Mouse (Mus musculus) testis, adult 2 months (tissue): ENCODE measurements around the gene Gm6370.
"Not testable (repeated sequence)": the region's sequence is repeated elsewhere in the genome, so short reads cannot be mapped to it uniquely, and the experiment has no call there.

ENCODE experiments used
- CTCF ChIP-seq: fragments of 200-500 bp; IDR thresholded peaks from 2 replicates; pipeline ENCODE4 v1.5.1; 2012; ENCODE audit warnings: low read depth, mild to moderate bottlenecking, inconsistent platforms, low read length, moderate library complexity; ENCODE audit not compliant: control insufficient read depth, insufficient read depth, insufficient replicate concordance
- POLR2A ChIP-seq: fragments of 200-500 bp; IDR thresholded peaks from 2 replicates; pipeline ENCODE4 v1.6.1; 2012; ENCODE audit warnings: low read depth, mild to moderate bottlenecking, inconsistent platforms, low read length, moderate library complexity; ENCODE audit not compliant: control insufficient read depth

GRCm38 (mm10) chr5:146502099-146502498 is 10.9 kb downstream of the Gm6370 start, which contains the start of gene 4930449I24Rik:
- not testable (repeated sequence) for TF ChIP-seq CTCF, POLR2A
